Mouse (Mus musculus): ENCODE data around the gene Tfap2b. TPM values are rescaled to one million over a fixed set of nuclear protein-coding genes. Genes with fewer than 3 reads are reported as not detected.

Tfap2b gene
- polyA plus RNA-seq, 1 experiment from 2014 or later: 1.1 TPM

DNA sequence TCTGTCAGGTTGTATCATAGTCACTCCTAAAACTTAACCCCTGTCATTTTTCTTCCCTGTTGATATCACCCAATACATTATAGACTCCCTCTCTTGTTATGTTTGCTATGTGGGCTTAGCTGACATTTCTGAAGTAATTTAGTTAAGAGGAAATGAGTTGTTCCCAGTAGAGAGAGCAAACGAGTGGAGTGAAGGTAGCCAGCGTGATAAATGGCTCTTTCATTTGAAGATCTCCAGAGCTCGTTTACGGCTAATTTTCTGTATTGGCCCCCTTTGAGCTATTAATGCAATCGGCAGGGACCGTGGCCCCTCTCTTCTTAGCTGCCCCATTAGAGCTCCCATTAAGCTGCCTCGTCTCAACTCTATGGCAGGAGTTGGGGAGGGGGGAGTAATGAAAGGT is 12.9 kb downstream of the Tfap2b start:
- Histone ChIP-seq H3K4me2 (no peak overlapping the region), H3K27ac (ENCODE audit: low read depth, low read length) (no peak overlapping the region), H3K4me3 (ENCODE audit: low read depth, low read length) (no peak overlapping the region), H3K4me1 (replicated peaks; ENCODE audit: control insufficient read depth, insufficient read depth, low read length) (no peaks in the 10 kb centered on the region), H3K9ac (ENCODE audit: low read depth, low read length) (no peak overlapping the region), H3K9me3 (ENCODE audit: control insufficient read depth, low read length) (no peaks in the 10 kb centered on the region), H3K27me3 (replicated peaks; ENCODE audit: control insufficient read depth, insufficient read depth, low read length) (peaks cover 87% of the 10 kb centered on the region), H3K36me3 (ENCODE audit: control insufficient read depth, insufficient read depth, low read length) (no peaks in the 10 kb centered on the region)
- no peak for DNase-seq (ENCODE audit: low spot score)
- 4% methylated on average over 7 of the region's 7 CpGs for WGBS
- ATAC-seq (replicated peaks; ENCODE audit: low FRiP score): no peak

DNA sequence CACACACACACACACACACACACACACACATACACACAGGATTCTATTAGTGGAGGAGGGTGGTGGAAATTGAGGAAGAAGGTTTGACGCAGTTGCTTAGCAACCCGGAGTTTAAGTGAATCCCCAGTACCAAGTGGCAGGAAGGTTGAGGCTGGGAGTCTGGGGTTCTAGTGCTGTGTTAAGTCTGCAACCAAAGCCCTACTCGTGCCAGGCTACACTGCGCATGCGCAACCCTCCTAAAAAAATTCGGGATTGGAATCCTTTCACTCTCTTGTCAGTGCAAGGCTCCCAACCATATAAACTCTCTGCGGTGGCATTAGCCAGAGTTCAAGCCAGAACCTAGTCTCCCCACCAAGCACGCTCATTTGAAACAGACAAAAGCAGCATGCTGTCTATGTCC is 18.0 kb downstream of the Tfap2b start:
- Histone ChIP-seq H3K4me3 (ENCODE audit: low read depth, low read length) (no peak overlapping the region), H3K9me3 (ENCODE audit: control insufficient read depth, low read length) (no peaks in the 10 kb centered on the region), H3K4me2 (no peak overlapping the region), H3K36me3 (ENCODE audit: control insufficient read depth, insufficient read depth, low read length) (no peaks in the 10 kb centered on the region), H3K27ac (ENCODE audit: low read depth, low read length) (no peak overlapping the region), H3K9ac (ENCODE audit: low read depth, low read length) (no peak overlapping the region), H3K4me1 (replicated peaks; ENCODE audit: control insufficient read depth, insufficient read depth, low read length) (no peaks in the 10 kb centered on the region), H3K27me3 (replicated peaks; ENCODE audit: control insufficient read depth, insufficient read depth, low read length) (peaks cover 82% of the 10 kb centered on the region)
- WGBS: 4% methylated on average over 8 of the region's 8 CpGs
- no peak for DNase-seq (ENCODE audit: low spot score)
- no peak for ATAC-seq (replicated peaks; ENCODE audit: low FRiP score)

DNA sequence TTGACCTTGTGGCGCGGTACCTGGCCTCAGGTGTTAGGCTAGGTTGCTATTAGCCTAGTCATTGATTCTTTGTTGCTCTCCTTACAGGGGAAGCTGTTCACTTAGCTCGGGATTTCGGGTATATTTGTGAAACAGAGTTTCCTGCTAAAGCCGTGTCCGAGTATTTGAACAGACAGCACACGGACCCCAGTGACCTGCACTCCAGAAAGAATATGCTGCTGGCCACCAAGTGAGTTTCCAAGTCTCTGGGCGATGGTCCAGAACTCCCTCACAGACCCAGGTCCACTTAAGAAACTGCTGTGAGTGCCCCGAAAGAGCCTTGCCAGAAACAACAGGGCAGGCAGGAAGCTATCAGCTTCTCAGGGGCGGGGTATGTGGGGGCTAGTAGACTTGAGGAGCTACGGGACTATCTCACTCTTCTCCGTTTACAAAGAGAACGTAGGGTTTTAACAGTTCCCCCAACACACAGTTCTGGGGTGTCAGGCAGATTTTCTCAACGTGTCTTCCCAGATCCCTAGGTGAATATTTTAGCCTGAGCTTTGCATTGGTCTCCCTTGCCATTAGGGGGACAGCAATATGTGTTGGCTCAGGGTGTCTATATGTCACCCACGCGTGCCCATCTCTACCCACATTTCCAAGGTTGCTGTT is 22.3 kb downstream of the Tfap2b start:
- Histone ChIP-seq H3K27ac (ENCODE audit: low read depth, low read length) (no peak overlapping the region), H3K4me1 (replicated peaks; ENCODE audit: control insufficient read depth, insufficient read depth, low read length) (no peaks in the 10 kb centered on the region), H3K9ac (ENCODE audit: low read depth, low read length) (no peak overlapping the region), H3K27me3 (replicated peaks; ENCODE audit: control insufficient read depth, insufficient read depth, low read length) (peaks cover 84% of the 10 kb centered on the region), H3K9me3 (ENCODE audit: control insufficient read depth, low read length) (no peaks in the 10 kb centered on the region), H3K4me3 (ENCODE audit: low read depth, low read length) (no peak overlapping the region), H3K36me3 (ENCODE audit: control insufficient read depth, insufficient read depth, low read length) (no peaks in the 10 kb centered on the region), H3K4me2 (no peak overlapping the region)
- 3% methylated on average over 16 of the region's 16 CpGs for WGBS
- ATAC-seq (replicated peaks; ENCODE audit: low FRiP score) (no peak), DNase-seq (ENCODE audit: low spot score) (no peak)

DNA sequence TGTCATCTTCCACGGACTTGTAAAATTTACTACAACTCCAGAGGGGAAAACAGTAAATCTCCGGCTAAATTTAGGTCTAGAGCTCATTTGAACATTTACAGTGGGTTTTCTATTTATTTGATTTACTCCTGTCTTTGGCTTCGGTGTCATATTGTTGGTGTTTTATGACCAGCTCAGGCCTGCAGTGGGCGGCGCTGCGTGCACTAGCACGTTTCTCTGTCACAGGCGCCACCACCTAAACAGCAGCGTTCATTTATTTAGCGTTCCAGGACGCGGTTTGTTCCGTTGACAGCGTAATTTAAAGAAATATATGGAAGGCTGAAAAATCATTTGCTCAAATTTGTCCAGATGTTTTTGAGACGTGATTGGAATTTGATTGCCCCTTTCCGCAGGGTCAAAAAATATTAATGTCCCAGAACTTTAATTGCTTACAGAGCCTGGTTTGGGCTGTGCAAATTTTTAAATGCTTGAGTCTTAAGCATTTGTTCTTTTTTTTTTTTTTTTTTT is 22.9 kb downstream of the Tfap2b start:
- Histone ChIP-seq H3K9me3 (ENCODE audit: control insufficient read depth, low read length) (no peaks in the 10 kb centered on the region), H3K4me2 (no peak overlapping the region), H3K4me1 (replicated peaks; ENCODE audit: control insufficient read depth, insufficient read depth, low read length) (no peaks in the 10 kb centered on the region), H3K4me3 (ENCODE audit: low read depth, low read length) (no peak overlapping the region), H3K36me3 (ENCODE audit: control insufficient read depth, insufficient read depth, low read length) (no peaks in the 10 kb centered on the region), H3K9ac (ENCODE audit: low read depth, low read length) (no peak overlapping the region), H3K27ac (ENCODE audit: low read depth, low read length) (no peak overlapping the region), H3K27me3 (replicated peaks; ENCODE audit: control insufficient read depth, insufficient read depth, low read length) (peaks cover 84% of the 10 kb centered on the region)
- 5% methylated on average over 16 of the region's 16 CpGs for WGBS
- DNase-seq (ENCODE audit: low spot score) (no peak), ATAC-seq (replicated peaks; ENCODE audit: low FRiP score) (no peak)

DNA sequence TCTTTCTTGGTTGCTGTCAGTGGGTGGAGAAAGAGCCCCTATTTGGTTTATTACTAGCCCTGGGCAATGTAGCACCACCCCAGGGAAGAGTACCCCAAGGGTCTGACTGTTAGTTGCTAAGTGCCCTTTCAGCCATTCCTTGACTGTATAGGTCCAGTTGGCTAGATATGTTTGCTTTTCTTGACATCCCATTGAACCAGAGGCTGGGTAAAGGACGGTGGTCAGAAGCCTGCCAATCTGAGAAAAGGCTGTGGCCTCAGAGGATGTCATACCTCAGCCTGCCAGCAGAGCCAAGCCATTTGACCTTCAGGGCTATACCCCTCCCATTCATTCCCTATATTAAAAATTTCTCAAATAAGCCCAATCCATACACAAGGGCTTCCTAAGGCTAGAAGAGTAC is 24.0 kb downstream of the Tfap2b start:
- 0% methylated on average over 1 of the region's 1 CpGs for WGBS
- Histone ChIP-seq H3K27ac (ENCODE audit: low read depth, low read length) (no peak overlapping the region), H3K4me1 (replicated peaks; ENCODE audit: control insufficient read depth, insufficient read depth, low read length) (no peaks in the 10 kb centered on the region), H3K9me3 (ENCODE audit: control insufficient read depth, low read length) (no peaks in the 10 kb centered on the region), H3K9ac (ENCODE audit: low read depth, low read length) (no peak overlapping the region), H3K36me3 (ENCODE audit: control insufficient read depth, insufficient read depth, low read length) (no peaks in the 10 kb centered on the region), H3K4me2 (no peak overlapping the region), H3K27me3 (replicated peaks; ENCODE audit: control insufficient read depth, insufficient read depth, low read length) (peaks cover 83% of the 10 kb centered on the region), H3K4me3 (ENCODE audit: low read depth, low read length) (no peak overlapping the region)
- ATAC-seq (replicated peaks; ENCODE audit: low FRiP score) (no peak), DNase-seq (ENCODE audit: low spot score) (no peak)

DNA sequence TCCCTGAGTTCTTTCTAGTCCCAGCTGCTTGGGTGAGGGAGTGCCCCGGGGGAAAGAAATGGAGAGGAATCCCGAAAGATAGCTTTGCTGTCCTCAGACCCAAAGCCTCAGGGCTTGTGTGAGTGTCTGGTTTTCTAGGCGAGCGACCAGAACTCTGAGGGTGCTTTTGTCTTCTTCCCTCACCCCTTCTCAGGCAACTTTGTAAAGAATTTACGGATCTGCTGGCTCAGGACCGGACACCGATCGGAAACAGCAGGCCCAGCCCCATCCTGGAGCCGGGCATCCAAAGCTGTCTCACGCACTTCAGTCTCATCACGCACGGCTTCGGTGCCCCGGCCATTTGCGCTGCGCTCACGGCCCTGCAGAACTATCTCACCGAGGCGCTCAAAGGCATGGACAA is 25.1 kb downstream of the Tfap2b start:
- H3K4me1 ChIP-seq (replicated peaks; ENCODE audit: control insufficient read depth, insufficient read depth, low read length): no peaks in the 10 kb centered on the region
- H3K9me3 ChIP-seq (ENCODE audit: control insufficient read depth, low read length): no peaks in the 10 kb centered on the region
- H3K27ac ChIP-seq (ENCODE audit: low read depth, low read length): no peak overlapping the region
- ATAC-seq (replicated peaks; ENCODE audit: low FRiP score): no peak
- WGBS: 2% methylated on average over 19 of the region's 19 CpGs
- no peak overlapping the region for H3K4me3 ChIP-seq (ENCODE audit: low read depth, low read length)
- DNase-seq (ENCODE audit: low spot score): no peak
- no peak overlapping the region for H3K4me2 ChIP-seq
- no peak overlapping the region for H3K9ac ChIP-seq (ENCODE audit: low read depth, low read length)
- H3K27me3 ChIP-seq (replicated peaks; ENCODE audit: control insufficient read depth, insufficient read depth, low read length): peaks cover 75% of the 10 kb centered on the region
- H3K36me3 ChIP-seq (ENCODE audit: control insufficient read depth, insufficient read depth, low read length): no peaks in the 10 kb centered on the region

DNA sequence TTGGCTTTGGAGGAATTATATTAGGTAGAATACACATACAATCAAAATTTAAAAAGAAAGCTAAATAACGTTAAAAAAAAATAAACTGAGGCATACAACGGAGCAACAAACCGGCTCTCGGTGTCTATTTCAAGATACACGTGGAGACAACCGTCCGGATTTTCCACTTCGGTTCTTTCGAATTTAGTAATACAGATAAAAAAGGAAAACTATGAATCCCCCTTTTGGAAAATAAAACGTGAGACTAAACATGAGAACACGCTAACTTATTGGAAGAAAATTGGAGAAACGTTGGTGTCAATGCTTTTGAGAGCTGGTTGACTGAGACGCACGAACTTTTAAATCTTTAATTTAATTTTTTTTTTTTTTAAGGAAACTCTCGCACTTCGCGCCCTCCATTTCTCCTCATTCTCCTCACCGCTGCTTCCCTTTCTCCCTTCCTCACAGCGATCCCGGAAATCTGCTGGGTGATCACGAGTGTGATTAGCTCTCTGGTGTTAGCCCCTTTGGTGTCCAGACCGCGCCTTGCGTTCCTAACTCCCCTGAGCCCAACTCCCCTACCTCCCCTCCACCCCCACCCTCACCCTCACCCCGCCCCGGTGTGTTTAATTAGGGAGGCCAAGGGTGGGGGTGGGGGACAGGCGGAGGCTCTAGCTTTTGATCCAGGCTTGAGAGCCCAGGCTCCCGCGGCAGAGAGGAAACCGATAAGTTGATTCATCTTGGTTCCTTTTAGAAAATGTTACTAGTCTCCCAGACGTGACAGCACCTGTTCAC is 25.9 kb downstream of the Tfap2b start:
- no peak for ATAC-seq (replicated peaks; ENCODE audit: low FRiP score)
- 1% methylated on average over 31 of the region's 31 CpGs for WGBS

DNA sequence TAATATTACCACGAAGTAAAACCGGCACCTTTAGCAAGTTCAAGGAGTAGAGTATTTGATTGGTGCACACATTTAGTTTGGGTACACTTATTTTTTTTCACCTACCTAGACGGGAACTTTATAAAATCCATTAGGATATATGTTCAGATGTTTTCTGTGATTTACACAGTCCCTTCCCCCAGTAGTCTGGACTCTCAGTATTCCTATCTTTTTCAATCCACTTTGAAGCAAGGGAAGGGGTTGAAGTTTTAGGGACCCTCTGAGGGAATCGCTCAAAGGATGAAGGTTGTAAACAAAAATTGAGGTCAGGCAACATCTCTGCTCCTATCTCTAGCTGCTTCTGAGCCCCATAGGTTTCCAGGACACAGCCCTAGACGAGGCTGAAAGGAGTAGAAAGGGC is 27.3 kb downstream of the Tfap2b start:
- Histone ChIP-seq H3K36me3 (ENCODE audit: control insufficient read depth, insufficient read depth, low read length) (no peaks in the 10 kb centered on the region), H3K4me3 (ENCODE audit: low read depth, low read length) (no peak overlapping the region), H3K9ac (ENCODE audit: low read depth, low read length) (no peak overlapping the region), H3K9me3 (ENCODE audit: control insufficient read depth, low read length) (no peaks in the 10 kb centered on the region), H3K4me2 (no peak overlapping the region), H3K27ac (ENCODE audit: low read depth, low read length) (no peak overlapping the region), H3K27me3 (replicated peaks; ENCODE audit: control insufficient read depth, insufficient read depth, low read length) (peaks cover 82% of the 10 kb centered on the region), H3K4me1 (replicated peaks; ENCODE audit: control insufficient read depth, insufficient read depth, low read length) (no peaks in the 10 kb centered on the region)
- WGBS: 3% methylated on average over 5 of the region's 5 CpGs
- no peak for DNase-seq (ENCODE audit: low spot score)
- ATAC-seq (replicated peaks; ENCODE audit: low FRiP score): no peak

More for the DNA sequence above, 25.9 kb downstream of the Tfap2b start:
- DNase-seq (ENCODE audit: low spot score): no peak
- Histone ChIP-seq H3K9me3 (ENCODE audit: control insufficient read depth, low read length) (no peaks in the 10 kb centered on the region), H3K36me3 (ENCODE audit: control insufficient read depth, insufficient read depth, low read length) (no peaks in the 10 kb centered on the region), H3K9ac (ENCODE audit: low read depth, low read length) (no peak overlapping the region), H3K27ac (ENCODE audit: low read depth, low read length) (no peak overlapping the region), H3K4me2 (no peak overlapping the region), H3K4me3 (ENCODE audit: low read depth, low read length) (no peak overlapping the region), H3K27me3 (replicated peaks; ENCODE audit: control insufficient read depth, insufficient read depth, low read length) (peaks cover 76% of the 10 kb centered on the region), H3K4me1 (replicated peaks; ENCODE audit: control insufficient read depth, insufficient read depth, low read length) (no peaks in the 10 kb centered on the region)

DNA sequence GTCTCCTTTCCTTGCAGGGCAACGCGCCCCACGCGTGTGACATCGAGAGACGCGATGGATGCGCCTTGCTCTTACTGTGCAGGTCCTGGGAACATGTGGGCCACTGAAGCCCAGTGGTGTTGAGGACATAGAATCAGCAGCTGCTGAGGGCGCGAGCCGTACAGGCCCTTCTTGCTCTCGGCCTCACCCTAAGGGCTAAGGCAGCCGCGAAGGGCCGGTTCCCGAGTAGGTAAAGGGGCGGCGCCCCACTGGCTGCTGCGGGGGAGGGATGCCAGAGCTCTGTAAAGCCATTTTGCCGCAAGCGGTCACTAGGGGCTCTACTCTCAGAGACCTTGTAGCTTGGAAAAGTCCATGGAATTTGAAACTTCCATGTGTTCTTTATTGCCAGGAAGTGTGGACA is 27.9 kb downstream of the Tfap2b start:
- no peak overlapping the region for H3K27ac ChIP-seq (ENCODE audit: low read depth, low read length)
- no peaks in the 10 kb centered on the region for H3K4me1 ChIP-seq (replicated peaks; ENCODE audit: control insufficient read depth, insufficient read depth, low read length)
- 1% methylated on average over 21 of the region's 21 CpGs for WGBS
- DNase-seq (ENCODE audit: low spot score) (no peak), ATAC-seq (replicated peaks; ENCODE audit: low FRiP score) (no peak)
- no peak overlapping the region for H3K9ac ChIP-seq (ENCODE audit: low read depth, low read length)
- no peaks in the 10 kb centered on the region for H3K36me3 ChIP-seq (ENCODE audit: control insufficient read depth, insufficient read depth, low read length)
- peaks cover 82% of the 10 kb centered on the region for H3K27me3 ChIP-seq (replicated peaks; ENCODE audit: control insufficient read depth, insufficient read depth, low read length)
- H3K4me2 ChIP-seq: no peak overlapping the region
- no peaks in the 10 kb centered on the region for H3K9me3 ChIP-seq (ENCODE audit: control insufficient read depth, low read length)
- H3K4me3 ChIP-seq (ENCODE audit: low read depth, low read length): no peak overlapping the region

All from liver, embryonic 11.5 days (tissue).